Mouse (Mus musculus): ENCODE data around the gene Mylk4. TPM values are rescaled to one million over a fixed set of nuclear protein-coding genes. Genes with fewer than 3 reads are reported as not detected.

The Mylk4 gene
- polyA plus RNA-seq, 1 experiment from 2014 or later, result 0.79 TPM

DNA sequence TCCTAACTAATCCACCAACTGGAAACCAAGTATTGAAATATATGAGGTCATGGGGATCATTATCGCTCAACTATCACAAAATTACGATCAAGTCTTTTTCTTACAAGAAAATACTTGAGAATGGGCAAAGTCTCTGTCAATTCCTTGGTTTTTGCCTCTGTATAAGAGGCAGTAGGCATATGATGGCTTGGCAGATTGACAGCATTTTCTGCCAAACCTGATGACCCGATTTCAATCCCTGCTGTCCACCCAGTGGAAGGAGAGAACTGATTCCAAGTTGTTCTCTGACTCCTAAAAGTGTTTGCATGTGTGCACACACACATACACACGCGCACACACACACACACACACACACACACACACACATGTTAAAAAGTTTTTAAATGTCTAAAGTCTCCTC, 124.5 kb downstream of the Mylk4 start:
- H3K9ac ChIP-seq, result no peak overlapping the region
- 87% methylated on average over 5 of the region's 5 CpGs for WGBS
- H3K4me1 ChIP-seq, result no peaks in the 10 kb centered on the region
- H3K9me3 ChIP-seq, result no peaks in the 10 kb centered on the region
- no peak overlapping the region for H3K27ac ChIP-seq
- no peak overlapping the region for H3K4me2 ChIP-seq (replicated peaks)
- H3K27me3 ChIP-seq (replicated peaks), result no peaks in the 10 kb centered on the region
- no peak overlapping the region for H3K4me3 ChIP-seq
- ATAC-seq (ENCODE audit: low FRiP score, low read depth), result no peak
- no peaks in the 10 kb centered on the region for H3K36me3 ChIP-seq

DNA sequence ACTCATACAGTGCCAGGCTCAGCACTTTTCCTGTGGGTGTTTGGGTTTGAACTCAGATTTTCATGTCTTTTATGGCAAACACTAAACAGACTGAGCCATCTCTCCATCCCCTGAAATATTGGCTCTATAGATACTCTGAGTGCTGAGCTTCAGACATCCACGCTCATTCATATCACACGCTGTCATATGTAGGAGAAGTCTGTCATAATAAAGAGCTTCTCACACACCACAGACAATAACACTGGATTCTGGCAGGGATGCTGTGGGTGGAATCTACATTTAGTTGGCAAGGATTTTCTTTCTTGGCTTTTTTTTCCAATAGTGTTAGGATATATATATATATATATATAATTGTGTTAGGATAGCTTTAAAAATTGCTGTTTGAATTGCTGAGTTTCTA, 126.2 kb downstream of the Mylk4 start:
- H3K4me3 ChIP-seq, result no peak overlapping the region
- no peaks in the 10 kb centered on the region for H3K9me3 ChIP-seq
- H3K27ac ChIP-seq, result no peak overlapping the region
- 99% methylated on average over 2 of the region's 2 CpGs for WGBS
- H3K27me3 ChIP-seq (replicated peaks), result no peaks in the 10 kb centered on the region
- H3K4me1 ChIP-seq, result no peaks in the 10 kb centered on the region
- no peak overlapping the region for H3K9ac ChIP-seq
- no peak overlapping the region for H3K4me2 ChIP-seq (replicated peaks)
- no peak for ATAC-seq (ENCODE audit: low FRiP score, low read depth)
- H3K36me3 ChIP-seq, result no peaks in the 10 kb centered on the region

Other genes starting within 250 kb of the Mylk4 start
- 37.7 and 40.8 TPM in 2 replicates for gene Wrnip1, start 18.1 kb upstream of the Mylk4 start, polyA plus RNA-seq (2016; fragmentation: Nextera tagmentation; extraction: Ambion mirVana)
- not detected in 2 replicates for gene D930007J09Rik, start 18.9 kb upstream of the Mylk4 start, polyA plus RNA-seq (2016; fragmentation: Nextera tagmentation; extraction: Ambion mirVana)
- gene Serpinb1a, start 67.2 kb upstream of the Mylk4 start, polyA plus RNA-seq (2016; fragmentation: Nextera tagmentation; extraction: Ambion mirVana), result 1.8 and 2.3 TPM in 2 replicates
- gene Serpinb1c, start 114.3 kb upstream of the Mylk4 start, polyA plus RNA-seq (2016; fragmentation: Nextera tagmentation; extraction: Ambion mirVana), result not detected in 2 replicates
- 0.24 and 0.32 TPM in 2 replicates for gene Serpinb6b, start 181.3 kb upstream of the Mylk4 start, polyA plus RNA-seq (2016; fragmentation: Nextera tagmentation; extraction: Ambion mirVana)
- gene Serpinb9, start 219.3 kb upstream of the Mylk4 start, polyA plus RNA-seq (2016; fragmentation: Nextera tagmentation; extraction: Ambion mirVana), result 1.0 and 1.1 TPM in 2 replicates
- 0.09 and 0.28 TPM in 2 replicates for gene Serpinb9b, start 243.5 kb upstream of the Mylk4 start, polyA plus RNA-seq (2016; fragmentation: Nextera tagmentation; extraction: Ambion mirVana)